Mouse (Mus musculus) lung, adult 2 months (tissue): ENCODE results near the gene Frem1.

Source experiments
- CTCF ChIP-seq: fragments of 200-500 bp; IDR thresholded peaks from 2 replicates; pipeline ENCODE4 v1.5.1; 2011; ENCODE audit warnings: mild to moderate bottlenecking, low read length, control low read depth; ENCODE audit not compliant: insufficient read depth
- POLR2A ChIP-seq: fragments of 200-500 bp; IDR thresholded peaks from 2 replicates; pipeline ENCODE4 v1.6.1; 2011; ENCODE audit warnings: low read depth, mild to moderate bottlenecking, control low read depth, low read length, borderline replicate concordance; ENCODE audit errors: extremely low read depth

GRCm38 (mm10) chr4:82886148-82886547, 166.0 kb downstream of the Frem1 start:
- TF ChIP-seq CTCF (no peak), POLR2A (no peak)
